Mouse (Mus musculus) liver, embryonic 15.5 days (tissue): ENCODE data around the gene Klc3. TPM values are rescaled to one million over a fixed set of nuclear protein-coding genes. Genes with fewer than 3 reads are reported as not detected.

Experiments
- ATAC-seq: fragments of 200-750 bp; cut with Nextera tagmentation; 2 replicates; pipeline ENCODE4 v1.8.0; 2017; ENCODE audit warnings: moderate number of reproducible peaks, mild to moderate bottlenecking, moderate library complexity; ENCODE audit not compliant: insufficient read depth
- H3K27ac ChIP-seq: fragments of 300-500 bp; sonication (generic); replicated peaks from 2 replicates; pipeline ENCODE4 v1.5.1; 2015; ENCODE audit warnings: mild to moderate bottlenecking, inconsistent platforms
- H3K27me3 ChIP-seq: fragments of 300-500 bp; sonication (generic); 2 replicates; pipeline ENCODE4 v1.6.1; 2015; ENCODE audit warnings: mild to moderate bottlenecking, inconsistent platforms
- H3K36me3 ChIP-seq: fragments of 300-500 bp; sonication (generic); replicated peaks from 2 replicates; pipeline ENCODE4 v1.6.1; 2015; ENCODE audit warnings: moderate library complexity, mild to moderate bottlenecking, inconsistent platforms
- H3K4me1 ChIP-seq: fragments of 300-500 bp; sonication (generic); replicated peaks from 2 replicates; pipeline ENCODE4 v1.6.1; 2015; ENCODE audit warnings: inconsistent platforms
- H3K4me2 ChIP-seq: fragments of 300-500 bp; sonication (generic); 2 replicates; pipeline ENCODE4 v1.6.1; 2015; ENCODE audit warnings: moderate library complexity, mild to moderate bottlenecking, inconsistent platforms
- H3K4me3 ChIP-seq: fragments of 300-500 bp; sonication (generic); replicated peaks from 2 replicates; pipeline ENCODE4 v1.5.1; 2015; ENCODE audit warnings: mild to moderate bottlenecking, inconsistent platforms
- H3K9ac ChIP-seq: fragments of 300-500 bp; sonication (generic); 2 replicates; pipeline ENCODE4 v1.6.1; 2015; ENCODE audit warnings: moderate library complexity, mild to moderate bottlenecking, inconsistent platforms
- H3K9me3 ChIP-seq: fragments of 300-500 bp; sonication (generic); replicated peaks from 2 replicates; pipeline ENCODE4 v1.6.1; 2016; ENCODE audit warnings: inconsistent platforms
- WGBS: fragments of 180-500 bp; shearing (Covaris S2); methylation state at CpG from one replicate; pipeline ENCODE4 v1.1.7; 2015; ENCODE audit warnings: mixed read lengths; ENCODE audit not compliant: insufficient replicate concordance; 5-methylcytosine and 5-hydroxymethylcytosine counted together
- polyA plus RNA-seq: library from polyadenylated mRNA; unstranded; fragments of >200 nt; fragmentation: Nextera tagmentation; extraction: Ambion mirVana; gene quantifications from 2 replicates; pipeline ENCODE4 v1.2.1, GENCODE M21; 2015

The Klc3 gene
- polyA plus RNA-seq, 1 experiment from 2014 or later = 0.46 TPM

GRCm38 (mm10) chr7:19360944-19361343 lies 43.0 kb downstream of the Klc3 start:
- H3K27ac ChIP-seq = peak overlapping the region; percentile 75; the same call in 1 of the 2 replicates
- under 1% methylated on average over 27 of the region's 27 CpGs for WGBS
- peak overlapping the region; percentile 99 for H3K4me2 ChIP-seq
- H3K4me3 ChIP-seq = peak overlapping the region; percentile 71
- H3K4me1 ChIP-seq = peaks cover 66% of the 10 kb centered on the region
- peak overlapping the region; percentile 72 for H3K9ac ChIP-seq
- H3K9me3 ChIP-seq = no peaks in the 10 kb centered on the region
- ATAC-seq = peak; percentile 69
- 0 out of 2 replicates have a peak, but pooled peaks cover 9% of the 10 kb centered on the region for H3K27me3 ChIP-seq
- H3K36me3 ChIP-seq = peaks cover 16% of the 10 kb centered on the region

DNA sequence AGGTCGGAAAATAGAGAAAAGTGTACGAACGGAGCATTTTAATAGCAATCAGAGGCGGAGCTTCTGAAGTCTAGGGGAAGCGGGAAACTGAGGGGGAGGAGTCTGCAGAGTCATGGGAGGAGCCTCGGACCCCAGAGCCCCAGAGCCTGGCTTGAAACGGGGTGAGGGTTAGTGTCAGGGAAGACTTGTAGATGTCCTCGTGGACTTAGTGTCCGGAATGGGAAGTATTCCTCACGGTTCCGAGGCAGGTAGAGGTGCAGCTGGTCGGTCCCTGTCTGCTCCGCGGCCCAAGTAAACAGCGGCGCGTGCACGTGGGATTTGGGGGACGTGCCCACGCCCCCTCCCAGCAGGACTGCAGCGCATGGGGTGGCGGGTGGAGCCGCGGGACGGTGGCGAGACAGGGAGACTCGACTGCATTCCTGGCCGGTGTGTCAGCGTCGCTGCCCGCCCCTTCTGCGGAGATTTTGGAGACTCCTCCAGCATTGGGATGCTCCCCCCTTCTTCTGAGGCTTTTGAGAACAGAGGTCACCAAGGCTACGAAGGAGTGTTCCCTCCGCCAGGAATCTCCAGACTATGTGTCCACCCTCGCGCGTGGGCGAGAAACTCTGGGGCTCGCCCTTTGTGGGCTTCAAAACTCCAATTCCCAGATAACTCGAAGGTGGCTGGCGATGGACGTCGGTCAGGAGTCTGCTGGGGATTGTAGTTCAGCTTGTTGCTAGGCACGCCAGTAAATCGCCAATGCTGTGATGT lies 43.8 kb downstream of the Klc3 start:
- peak; percentile 65 for ATAC-seq
- peaks cover 22% of the 10 kb centered on the region for H3K36me3 ChIP-seq
- no peaks in the 10 kb centered on the region for H3K9me3 ChIP-seq
- peak overlapping the region; percentile 71 for H3K4me3 ChIP-seq
- H3K27me3 ChIP-seq = 0 out of 2 replicates have a peak, but pooled peaks cover 9% of the 10 kb centered on the region
- peak overlapping the region; percentile 61 for H3K9ac ChIP-seq
- peak overlapping the region; percentile 99 for H3K4me2 ChIP-seq
- WGBS = under 1% methylated on average over 45 of the region's 45 CpGs
- H3K27ac ChIP-seq = peak overlapping the region; percentile 75
- peaks cover 66% of the 10 kb centered on the region for H3K4me1 ChIP-seq

DNA sequence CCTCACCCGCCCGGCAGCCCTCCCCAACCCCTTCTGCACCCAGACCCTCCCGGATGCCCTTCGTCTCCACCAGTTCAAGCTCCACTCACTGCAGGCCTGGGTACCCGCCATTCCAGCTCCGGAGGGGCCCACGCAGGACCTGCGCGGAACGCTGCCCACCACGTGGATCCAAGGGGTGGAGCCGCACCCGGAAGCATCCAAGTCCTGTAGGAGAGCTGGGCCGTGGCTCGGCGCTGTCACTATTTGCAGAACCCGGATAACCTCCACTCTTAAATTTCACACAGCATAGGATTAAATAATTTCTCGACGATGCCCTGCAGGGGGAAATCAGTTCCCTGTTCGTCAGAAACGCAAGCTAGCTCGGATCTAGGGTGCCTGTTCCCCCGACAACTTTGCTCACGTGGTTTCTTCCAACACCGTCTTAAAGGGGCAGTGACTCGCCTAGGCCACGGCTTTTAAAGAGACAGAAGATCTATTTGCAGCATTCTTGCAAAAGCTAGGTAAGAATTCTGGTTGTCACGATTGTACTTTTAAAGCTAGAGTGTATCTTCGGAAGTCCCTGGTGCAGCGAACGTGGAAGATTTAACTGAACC lies 44.5 kb downstream of the Klc3 start, which contains the start of the genes Cd3eap and Ppp1r13l:
Gene Cd3eap, minus strand, starts transcription at position 185 of the 593 bp plus-strand sequence.
Gene Ppp1r13l, plus strand, starts transcription at position 451 of the 593 bp plus-strand sequence.
- Histone ChIP-seq H3K4me1 (peaks cover 66% of the 10 kb centered on the region), H3K9ac (peak within 1 kb of the TSS; percentile 61), H3K27ac (peak within 1 kb of the TSS; percentile 75), H3K4me2 (peak within 1 kb of the TSS; percentile 99), H3K36me3 (peaks cover 28% of the 10 kb centered on the region), H3K27me3 (0 out of 2 replicates have a peak, but pooled peaks cover 9% of the 10 kb centered on the region), H3K9me3 (no peaks in the 10 kb centered on the region), H3K4me3 (peak within 1 kb of the TSS; percentile 71)
- peak; percentile 62 for ATAC-seq
- WGBS = under 1% methylated on average over 31 of the region's 31 CpGs

DNA sequence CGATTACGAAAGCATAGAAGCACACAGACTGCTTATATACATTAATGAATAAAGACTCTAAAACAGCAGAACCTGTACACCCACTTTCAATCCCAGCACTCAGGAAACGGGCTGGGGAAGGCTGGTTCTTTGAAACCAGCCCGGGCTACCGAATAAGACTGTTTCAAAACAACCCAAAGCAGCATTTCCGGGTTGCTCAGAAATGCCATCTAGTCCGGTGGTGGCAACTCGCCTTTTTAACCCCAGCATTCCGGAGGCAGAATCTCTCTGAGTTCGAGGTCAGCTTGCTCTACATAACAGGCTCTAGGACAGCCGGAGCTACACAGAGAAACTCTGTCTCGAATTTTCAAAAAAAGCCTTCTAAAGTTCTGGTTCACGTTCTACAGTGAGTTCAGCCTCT lies 45.3 kb downstream of the Klc3 start:
- peak overlapping the region; percentile 61; the same call in 1 of the 2 replicates for H3K9ac ChIP-seq
- no peak overlapping the region for H3K27ac ChIP-seq

GRCm38 (mm10) chr7:19357381-19358375 lies 46.2 kb downstream of the Klc3 start:
- Histone ChIP-seq H3K4me1 (peaks cover 58% of the 10 kb centered on the region), H3K9me3 (no peaks in the 10 kb centered on the region), H3K36me3 (peaks cover 30% of the 10 kb centered on the region), H3K27me3 (no peaks in the 10 kb centered on the region), H3K27ac (peak overlapping the region; percentile 24; the same call in 1 of the 2 replicates), H3K4me3 (peak overlapping the region; percentile 71; the same call in 1 of the 2 replicates), H3K9ac (no peak overlapping the region), H3K4me2 (peak overlapping the region; percentile 99)
- 83% methylated on average over 25 of the region's 25 CpGs for WGBS
- ATAC-seq = no peak

More for the DNA sequence above, 45.3 kb downstream of the Klc3 start:
- peaks cover 60% of the 10 kb centered on the region for H3K4me1 ChIP-seq
- H3K27me3 ChIP-seq = 0 out of 2 replicates have a peak, but pooled peaks cover 2% of the 10 kb centered on the region
- peak overlapping the region; percentile 99 for H3K4me2 ChIP-seq
- H3K9me3 ChIP-seq = no peaks in the 10 kb centered on the region
- ATAC-seq = no peak
- H3K4me3 ChIP-seq = peak overlapping the region; percentile 71
- peaks cover 30% of the 10 kb centered on the region for H3K36me3 ChIP-seq
- 9% methylated on average over 13 of the region's 13 CpGs for WGBS

- 72% methylated on average over 10 of the region's 10 CpGs for WGBS
- H3K27me3 ChIP-seq = no peaks in the 10 kb centered on the region
- peaks cover 44% of the 10 kb centered on the region for H3K4me1 ChIP-seq
- no peaks in the 10 kb centered on the region for H3K9me3 ChIP-seq
- ATAC-seq = no peak
- no peak overlapping the region for H3K4me2 ChIP-seq
- H3K27ac ChIP-seq = no peak overlapping the region
- peaks cover 30% of the 10 kb centered on the region for H3K36me3 ChIP-seq
- H3K4me3 ChIP-seq = no peak overlapping the region
- H3K9ac ChIP-seq = no peak overlapping the region
Observed at GRCm38 (mm10) chr7:19356311-19356710, 47.6 kb downstream of the Klc3 start.

DNA sequence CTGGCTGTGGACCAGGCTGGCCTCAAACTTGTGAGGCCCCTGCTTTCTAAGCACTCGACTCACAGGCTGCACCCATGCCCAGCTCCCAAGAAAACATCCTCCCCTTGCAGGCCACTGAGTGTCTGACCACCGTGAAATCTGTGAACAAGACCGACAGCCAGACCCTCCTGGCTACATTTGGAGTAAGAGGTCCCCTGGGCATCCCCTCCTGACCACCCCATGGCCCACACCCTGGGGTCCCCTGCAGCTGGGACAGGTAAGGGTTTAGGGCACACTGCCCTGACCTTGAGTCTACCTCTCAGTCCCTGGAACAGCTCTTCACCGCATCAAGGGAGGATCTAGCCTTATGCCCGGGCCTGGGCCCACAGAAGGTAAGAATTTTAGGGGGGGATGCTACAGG lies 48.9 kb downstream of the Klc3 start:
- no peak for ATAC-seq
- no peak overlapping the region for H3K9ac ChIP-seq
- WGBS = 81% methylated on average over 5 of the region's 5 CpGs
- H3K36me3 ChIP-seq = peaks cover 33% of the 10 kb centered on the region
- no peak overlapping the region for H3K27ac ChIP-seq
- no peaks in the 10 kb centered on the region for H3K9me3 ChIP-seq
- H3K4me3 ChIP-seq = no peak overlapping the region
- H3K27me3 ChIP-seq = no peaks in the 10 kb centered on the region
- H3K4me1 ChIP-seq = peaks cover 31% of the 10 kb centered on the region
- no peak overlapping the region for H3K4me2 ChIP-seq

DNA sequence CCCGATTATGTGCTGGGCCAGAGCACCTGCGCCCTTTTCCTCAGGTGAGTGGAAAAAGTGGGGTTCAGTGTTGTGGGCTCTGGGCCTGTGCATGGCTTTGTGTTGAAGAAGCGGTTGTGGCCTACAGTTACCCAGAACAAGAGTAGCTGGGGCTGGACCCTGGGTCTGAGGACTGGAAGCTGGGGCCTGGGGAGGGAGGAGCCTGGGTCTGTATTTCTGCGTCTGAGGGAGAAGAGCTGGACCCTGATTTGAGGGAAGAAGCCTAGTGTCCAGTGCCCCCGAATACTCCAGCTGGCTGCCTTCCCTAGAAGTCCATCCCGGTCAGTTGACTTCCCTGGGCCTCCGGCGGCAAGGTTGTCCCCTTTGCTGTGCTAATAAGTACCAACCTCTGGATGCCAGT lies 53.7 kb downstream of the Klc3 start:
- Histone ChIP-seq H3K9ac (no peak overlapping the region), H3K4me1 (peaks cover 9% of the 10 kb centered on the region), H3K9me3 (no peaks in the 10 kb centered on the region), H3K36me3 (0 out of 2 replicates have a peak, but pooled peaks cover 13% of the 10 kb centered on the region), H3K27ac (no peak overlapping the region), H3K4me3 (no peak overlapping the region), H3K27me3 (no peaks in the 10 kb centered on the region), H3K4me2 (no peak overlapping the region)
- ATAC-seq = no peak
- 78% methylated on average over 8 of the region's 8 CpGs for WGBS

DNA sequence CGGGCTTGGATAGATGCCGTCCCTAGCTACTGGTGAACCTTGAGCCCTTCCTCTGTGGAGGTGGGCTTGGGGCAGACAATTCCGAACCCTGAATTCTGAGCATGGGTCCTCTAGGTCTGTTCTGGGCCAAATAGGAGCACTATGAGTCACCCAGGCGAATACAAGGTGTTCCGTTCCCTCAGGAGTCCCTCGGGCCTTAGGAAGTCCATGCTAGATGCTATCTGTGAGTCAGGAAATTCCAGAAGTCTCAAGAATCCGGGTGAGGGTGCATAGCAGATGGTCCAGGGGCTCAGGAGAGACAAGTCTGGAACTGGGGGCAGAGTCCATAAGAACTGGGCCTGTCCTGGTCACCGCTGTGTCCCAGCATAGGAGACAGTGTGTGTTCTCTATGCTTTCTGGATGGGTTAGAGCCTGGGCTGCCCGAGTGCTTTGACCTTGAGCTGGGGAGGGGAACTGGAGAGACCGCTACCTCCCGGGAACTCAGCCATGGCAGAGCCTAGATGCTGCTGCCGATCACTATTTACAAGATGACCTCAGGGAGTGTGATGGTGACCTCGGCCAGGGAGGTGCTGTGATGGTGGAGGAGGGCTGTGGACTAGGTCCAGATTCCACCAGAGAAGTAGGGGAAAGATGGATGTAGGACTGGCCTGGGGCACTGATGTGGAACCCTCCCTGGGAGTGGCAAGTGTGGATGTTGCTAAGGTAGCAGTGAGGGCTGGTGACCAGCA lies 54.6 kb downstream of the Klc3 start:
- Histone ChIP-seq H3K4me3 (no peak overlapping the region), H3K4me2 (no peak overlapping the region), H3K4me1 (peaks cover 17% of the 10 kb centered on the region), H3K9ac (no peak overlapping the region), H3K27ac (no peak overlapping the region), H3K36me3 (0 out of 2 replicates have a peak, but pooled peaks cover 6% of the 10 kb centered on the region), H3K27me3 (peaks cover 3% of the 10 kb centered on the region; the same call in 1 of the 2 replicates), H3K9me3 (no peaks in the 10 kb centered on the region)
- WGBS = 71% methylated on average over 13 of the region's 13 CpGs
- ATAC-seq = no peak
